Mouse (Mus musculus): ENCODE measurements around the gene Ifitm3. TPM values are rescaled to one million over a fixed set of nuclear protein-coding genes. Genes with fewer than 3 reads are reported as not detected.

Ifitm3 gene
- total and polyA plus RNA-seq, 3 experiments = 0.25 TPM; not detected in 2

GRCm38 (mm10) chr7:141009665-141010064 lies 905 bp downstream of the Ifitm3 start:
- Histone ChIP-seq H3K79me2 (replicated peaks; ENCODE audit: control insufficient read depth, extremely low read depth, insufficient read depth, poor library complexity, severe bottlenecking) (no peaks in the 10 kb centered on the region), H3K9ac (ENCODE audit: insufficient read depth, low read depth) (no peak overlapping the region), H3K4me3 (replicated peaks in 1 of 3; ENCODE audit: low read depth in 2 of 3, low read length in 2 of 3, poor library complexity in 1 of 3) (no peak overlapping the region), H3K27me3 (replicated peaks) (peaks cover 12% of the 10 kb centered on the region), H3K9me3 (replicated peaks; ENCODE audit: low read length) (peaks cover 4% of the 10 kb centered on the region), H3K36me3 (replicated peaks in 1 of 2; ENCODE audit: control insufficient read depth in 1 of 2, insufficient read depth in 1 of 2, low read length in 1 of 2) (no peaks in the 10 kb centered on the region), H3K27ac (ENCODE audit: insufficient read depth, low read depth) (no peak overlapping the region), H3K4me1 (ENCODE audit: control insufficient read depth in 1 of 2, insufficient read depth in 2 of 2) (peaks cover 0 to 8% of the 10 kb centered on the region in 2 experiments; a peak in 2 of 4 replicates), H3K4me2 (ENCODE audit: insufficient read depth, low read depth, poor library complexity, severe bottlenecking) (no peak overlapping the region)
- DNase-seq (ENCODE audit: extremely low read depth) = no peak
- dilution Hi-C loops (cut with MboI; ENCODE audit: extremely low pct_ligation_motif_present, extremely low pct_unique_long_range_greater_than_20kb, low sequenced_read_pairs) = no loop called here
- in situ Hi-C loops (cut with MboI; ENCODE audit: low pct_ligation_motif_present, low pct_unique_long_range_greater_than_20kb, low sequenced_read_pairs) = loop anchor here (5.0 kb wide), 2 partner anchors 38 to 52 kb away; partner anchors contain the start of genes Gm45717 and Ifitm2
- TF ChIP-seq ZMIZ1 (IDR thresholded peaks at IDR 0.05; ENCODE audit: low read depth, low read length) (no peak), MAZ (IDR thresholded peaks at IDR 0.05; ENCODE audit: low read depth, low read length) (no peak), JUND (conservative IDR thresholded peaks at IDR 0.05; ENCODE audit: low read depth, low read length) (no peak), POLR2A (IDR thresholded peaks at IDR 0.05; ENCODE audit: low read depth, low read length) (no peak), RAD21 (IDR thresholded peaks at IDR 0.05; ENCODE audit: low read depth, low read length) (no peak), MAFK (IDR thresholded peaks at IDR 0.05; ENCODE audit: insufficient replicate concordance, low read length) (no peak), MYC (IDR thresholded peaks at IDR 0.05; ENCODE audit: low read depth, low read length) (no peak), ZKSCAN1 (IDR thresholded peaks at IDR 0.05; ENCODE audit: borderline replicate concordance, low read depth, low read length) (no peak), JUN (IDR thresholded peaks at IDR 0.05; ENCODE audit: insufficient read depth, low read depth, low read length) (no peak), NELFE (IDR thresholded peaks at IDR 0.05; ENCODE audit: low read depth, low read length) (no peak), KAT2A (IDR thresholded peaks at IDR 0.05; ENCODE audit: insufficient replicate concordance, low read length) (no peak), USF1 (IDR thresholded peaks at IDR 0.05; ENCODE audit: low read depth, low read length) (no peak)

- peak; percentile 82 for DNase-seq (ENCODE audit: extremely low read depth)
- peaks cover 12% of the 10 kb centered on the region for H3K27me3 ChIP-seq (replicated peaks)
- H3K27ac ChIP-seq (ENCODE audit: insufficient read depth, low read depth) = no peak overlapping the region
- no peaks in the 10 kb centered on the region for H3K36me3 ChIP-seq (replicated peaks in 1 of 2; ENCODE audit: control insufficient read depth in 1 of 2, insufficient read depth in 1 of 2, low read length in 1 of 2)
- H3K9ac ChIP-seq (ENCODE audit: insufficient read depth, low read depth) = no peak overlapping the region
- no peaks in the 10 kb centered on the region for H3K79me2 ChIP-seq (replicated peaks; ENCODE audit: control insufficient read depth, extremely low read depth, insufficient read depth, poor library complexity, severe bottlenecking)
- dilution Hi-C loops (cut with MboI; ENCODE audit: extremely low pct_ligation_motif_present, extremely low pct_unique_long_range_greater_than_20kb, low sequenced_read_pairs) (no loop called here), in situ Hi-C loops (cut with MboI; ENCODE audit: low pct_ligation_motif_present, low pct_unique_long_range_greater_than_20kb, low sequenced_read_pairs) (no loop called here)
- no peaks in the 10 kb centered on the region for H3K9me3 ChIP-seq (replicated peaks; ENCODE audit: low read length)
- peaks cover 0 to 8% of the 10 kb centered on the region in 2 experiments; a peak in 2 of 4 replicates for H3K4me1 ChIP-seq (ENCODE audit: control insufficient read depth in 1 of 2, insufficient read depth in 2 of 2)
- no peak overlapping the region for H3K4me3 ChIP-seq (replicated peaks in 1 of 3; ENCODE audit: low read depth in 2 of 3, low read length in 2 of 3, poor library complexity in 1 of 3)
- peak overlapping the region; percentile 85 for H3K4me2 ChIP-seq (ENCODE audit: insufficient read depth, low read depth, poor library complexity, severe bottlenecking)
- TF ChIP-seq HCFC1 (IDR thresholded peaks at IDR 0.05; ENCODE audit: low read depth, low read length) (no peak), PAX5 (IDR thresholded peaks at IDR 0.05; ENCODE audit: low read length) (no peak), BHLHE40 (IDR thresholded peaks at IDR 0.05; ENCODE audit: low read depth, low read length) (no peak), GABPA (IDR thresholded peaks at IDR 0.05; ENCODE audit: insufficient replicate concordance, low read depth, low read length) (no peak), ZKSCAN1 (IDR thresholded peaks at IDR 0.05; ENCODE audit: borderline replicate concordance, low read depth, low read length) (no peak), CHD2 (IDR thresholded peaks at IDR 0.05; ENCODE audit: low read length) (0 out of 2 replicates have a peak, but pooled peaks have one; percentile 34), ZMIZ1 (IDR thresholded peaks at IDR 0.05; ENCODE audit: low read depth, low read length) (no peak), KAT2A (IDR thresholded peaks at IDR 0.05; ENCODE audit: insufficient replicate concordance, low read length) (no peak), MXI1 (IDR thresholded peaks at IDR 0.05; ENCODE audit: low read depth, low read length) (no peak), ZC3H11A (IDR thresholded peaks at IDR 0.05; ENCODE audit: low read depth, low read length) (peak; percentile 93), POLR2A (IDR thresholded peaks at IDR 0.05; ENCODE audit: low read depth, low read length) (no peak), USF1 (IDR thresholded peaks at IDR 0.05; ENCODE audit: low read depth, low read length) (no peak), E2F4 (IDR thresholded peaks at IDR 0.05; ENCODE audit: insufficient replicate concordance, low read depth, low read length) (no peak), IRF4 (IDR thresholded peaks at IDR 0.05; ENCODE audit: low read depth, low read length) (peak; percentile 52; the same call in 1 of the 2 replicates), MYC (IDR thresholded peaks at IDR 0.05; ENCODE audit: low read depth, low read length) (0 out of 2 replicates have a peak, but pooled peaks have one; percentile 26), ETS1 (conservative IDR thresholded peaks at IDR 0.05; ENCODE audit: low read depth, low read length) (no peak), SIN3A (IDR thresholded peaks at IDR 0.05; ENCODE audit: low read length) (0 out of 2 replicates have a peak, but pooled peaks have one; percentile 19), NRF1 (IDR thresholded peaks at IDR 0.05; ENCODE audit: low read depth, low read length) (0 out of 2 replicates have a peak, but pooled peaks have one; percentile 39), MEF2A (IDR thresholded peaks at IDR 0.05; ENCODE audit: borderline replicate concordance, low read depth, low read length) (peak; percentile 39; the same call in 1 of the 2 replicates), SMC3 (IDR thresholded peaks at IDR 0.05; ENCODE audit: low read depth, low read length) (peak; percentile 99), ZNF384 (IDR thresholded peaks at IDR 0.05; ENCODE audit: low read depth, low read length) (0 out of 2 replicates have a peak, but pooled peaks have one; percentile 36), RAD21 (IDR thresholded peaks at IDR 0.05; ENCODE audit: low read depth, low read length) (peak; percentile 92), MAZ (IDR thresholded peaks at IDR 0.05; ENCODE audit: low read depth, low read length) (peak; percentile 60; the same call in 1 of the 2 replicates), UBTF (IDR thresholded peaks at IDR 0.05; ENCODE audit: low read depth, low read length) (no peak), MAX (IDR thresholded peaks at IDR 0.05; ENCODE audit: low read length) (no peak)
These were observed 1.5 kb downstream of the Ifitm3 start for GRCm38 (mm10) chr7:141008938-141009660.
